ENCODE assay signal across 8 mouse cellular contexts in genomic region chr2:32775359-32776074, GRCm38 (mm10). TPM values are rescaled to one million over a fixed set of nuclear protein-coding genes. Genes with fewer than 3 reads are reported as not detected.
DNase-seq lines count a peak whose midpoint lies in the region; ATAC-seq lines count a peak whose summit lies in the region.

Ttc16 (minus strand) TSS chr2:32775633.
Ptrh1 (plus strand) TSS chr2:32775786.

- H3K27me3 ChIP-seq in hindbrain, embryonic 16.5 days (replicated peaks; ENCODE audit: control insufficient read depth, insufficient read depth, low read length), result no peaks in the 10 kb centered on the region

- H3K4me1 ChIP-seq in hindbrain, embryonic 16.5 days (ENCODE audit: control insufficient read depth, insufficient read depth, low read depth, low read length), result peaks cover 14% of the 10 kb centered on the region

- peak within 1 kb of the TSS; percentile 69 for H3K4me3 ChIP-seq in hindbrain, embryonic 16.5 days (ENCODE audit: low read length)
- H3K4me3 ChIP-seq in macrophage (ENCODE audit: inconsistent target), result peak within 1 kb of the TSS; percentile 45

- DNase-seq in T-cell, adult 2 months (ENCODE audit: low spot score), result peak; percentile 96
- peak; percentile 96 to 97 for DNase-seq in cerebellum, postnatal 36 days
- peak; percentile 98 for DNase-seq in gastrocnemius, adult 18-20 months (ENCODE audit: low spot score)
- peak; percentile 96 to 98 for DNase-seq in left cerebral cortex, adult 18-20 months (ENCODE audit: low spot score in 2 of 2)
- peak; percentile 97 for DNase-seq in right cerebral cortex, adult 18-20 months
- peak; percentile 90 for DNase-seq in urinary bladder, postnatal 10 days (ENCODE audit: low spot score)

- peak; percentile 99 for ATAC-seq in hindbrain, embryonic 16.5 days

- peak within 1 kb of the TSS; percentile 90 for H3K4me2 ChIP-seq in hindbrain, embryonic 16.5 days (ENCODE audit: low read length)

- under 1% methylated on average over 46 of the region's 46 CpGs for WGBS in hindbrain, embryonic 16.5 days
- under 1% methylated on average over 46 of the region's 46 CpGs for WGBS in macrophage (ENCODE audit: missing documents)

- no peaks in the 10 kb centered on the region for H3K79me2 ChIP-seq in macrophage (ENCODE audit: inconsistent target)

- H3K27ac ChIP-seq in hindbrain, embryonic 16.5 days (ENCODE audit: low read depth, low read length), result peak within 1 kb of the TSS; percentile 77
- H3K27ac ChIP-seq in macrophage, result peak within 1 kb of the TSS; percentile 28; the same call in 1 of the 2 replicates

- H3K9me3 ChIP-seq in hindbrain, embryonic 16.5 days (ENCODE audit: control insufficient read depth, low read length), result no peaks in the 10 kb centered on the region

- H3K9ac ChIP-seq in hindbrain, embryonic 16.5 days (ENCODE audit: low read depth, low read length), result peak within 1 kb of the TSS; percentile 70

- no peaks in the 10 kb centered on the region for H3K36me3 ChIP-seq in hindbrain, embryonic 16.5 days (ENCODE audit: control insufficient read depth, insufficient read depth, low read length)
- no peaks in the 10 kb centered on the region for H3K36me3 ChIP-seq in macrophage (ENCODE audit: inconsistent target)

RNA-seq across cellular contexts. Expression of gene Ttc16, which starts in this region (rescaled TPM):
- total RNA-seq in gastrocnemius, adult 18-20 months (2021), result under 1 TPM in 1 of 2 experiments, not detected in 1; 0.09 TPM
- polyA plus RNA-seq in hindbrain, embryonic 16.5 days (2015; fragmentation: Nextera tagmentation; extraction: Ambion mirVana), result 0.53 and 0.60 TPM in 2 replicates
- total RNA-seq in left cerebral cortex, adult 18-20 months (2021), result 1 to 10 TPM in 1 of 2 experiments, under 1 TPM in 1; 0.88 to 1.0 TPM
- total RNA-seq in macrophage (2018; cell fraction: chromatin; rRNA removed), result 1 to 10 TPM in 1 of 26 experiments, under 1 TPM in 12, not detected in 13; 0.21 to 1.7 (median 0.43) TPM
- total RNA-seq in macrophage (2018; cell fraction: cytosol; rRNA removed), result under 1 TPM in 11 of 26 experiments, not detected in 15; 0.03 to 0.25 (median 0.05) TPM
- total RNA-seq in macrophage (2018; cell fraction: nucleus; rRNA removed), result 1 to 10 TPM in 1 of 26 experiments, under 1 TPM in 11, not detected in 14; 0.23 to 1.4 (median 0.38) TPM
- not detected in 3 replicates for polyA plus RNA-seq in macrophage (2018)

RNA-seq across cellular contexts. Expression of gene Ptrh1, which starts in this region (rescaled TPM):
- 1 to 10 TPM; 1.2 to 1.6 TPM for total RNA-seq in gastrocnemius, adult 18-20 months (2021)
- 6.5 and 6.8 TPM in 2 replicates for polyA plus RNA-seq in hindbrain, embryonic 16.5 days (2015; fragmentation: Nextera tagmentation; extraction: Ambion mirVana)
- total RNA-seq in left cerebral cortex, adult 18-20 months (2021), result 10 to 100 TPM in 1 of 2 experiments, 1 to 10 TPM in 1; 8.1 to 10.2 TPM
- total RNA-seq in macrophage (2018; cell fraction: chromatin; rRNA removed), result 10 to 100 TPM in 13 of 26 experiments, 1 to 10 TPM in 13; 3.8 to 28.8 (median 10.1) TPM
- total RNA-seq in macrophage (2018; cell fraction: cytosol; rRNA removed), result 10 to 100 TPM in 13 of 26 experiments, 1 to 10 TPM in 13; 4.1 to 16.5 (median 9.8) TPM
- 10 to 100 TPM in 6 of 26 experiments, 1 to 10 TPM in 20; 2.9 to 19.9 (median 7.8) TPM for total RNA-seq in macrophage (2018; cell fraction: nucleus; rRNA removed)
- 8.1 to 11.9 TPM (median 9.0 TPM) in 3 replicates for polyA plus RNA-seq in macrophage (2018)

Comparison
In these comparisons a context has a peak if more than half of its experiments do, and no peak if none do; other contexts are left out.
1. Peak in every context shown above with its lines: DNase-seq, ATAC-seq, H3K4me3 ChIP-seq and H3K27ac ChIP-seq.